Mouse (Mus musculus): ENCODE results near the gene Med23. TPM values are rescaled to one million over a fixed set of nuclear protein-coding genes. Genes with fewer than 3 reads are reported as not detected.

The Med23 gene
- polyA plus RNA-seq, 1 experiment from 2014 or later = 18.3 TPM

- WGBS = 89% methylated on average over 7 of the region's 7 CpGs
- Histone ChIP-seq H3K9me3 (ENCODE audit: control insufficient read depth, low read length) (no peaks in the 10 kb centered on the region), H3K4me2 (ENCODE audit: low read length) (no peak overlapping the region), H3K4me3 (ENCODE audit: control insufficient read depth in 1 of 2, insufficient read depth in 1 of 2, low read depth in 1 of 2, low read length in 2 of 2) (no peak overlapping the region), H3K27me3 (ENCODE audit: control insufficient read depth, insufficient read depth, low read length) (no peaks in the 10 kb centered on the region), H3K9ac (ENCODE audit: low read length) (no peak overlapping the region), H3K27ac (replicated peaks in 1 of 2; ENCODE audit: control insufficient read depth in 1 of 2, insufficient read depth in 1 of 2, low read depth in 2 of 2, low read length in 2 of 2) (no peak overlapping the region), H3K4me1 (ENCODE audit: control insufficient read depth in 2 of 2, insufficient read depth in 2 of 2, low read length in 2 of 2) (no peaks in the 10 kb centered on the region; a peak in 1 of 4 replicates), H3K36me3 (ENCODE audit: control insufficient read depth, insufficient read depth, low read length) (peaks cover 93% of the 10 kb centered on the region)
- no peak for ATAC-seq (ENCODE audit: insufficient number of reproducible peaks, insufficient read depth, low FRiP score, low read depth)
These were observed 18.6 kb downstream of the Med23 start for GRCm38 (mm10) chr10:24888343-24888742.

- WGBS = 84% methylated on average over 8 of the region's 8 CpGs
- Histone ChIP-seq H3K9ac (ENCODE audit: low read length) (no peak overlapping the region), H3K4me1 (ENCODE audit: control insufficient read depth in 2 of 2, insufficient read depth in 2 of 2, low read length in 2 of 2) (no peaks in the 10 kb centered on the region; a peak in 1 of 4 replicates)
These were observed 26.1 kb downstream of the Med23 start for GRCm38 (mm10) chr10:24895927-24896326.

GRCm38 (mm10) chr10:24905627-24906026 is 35.8 kb downstream of the Med23 start:
- peaks cover 100% of the 10 kb centered on the region for H3K36me3 ChIP-seq (ENCODE audit: control insufficient read depth, insufficient read depth, low read length)
- H3K4me3 ChIP-seq (ENCODE audit: control insufficient read depth in 1 of 2, insufficient read depth in 1 of 2, low read depth in 1 of 2, low read length in 2 of 2) = no peak overlapping the region

More at GRCm38 (mm10) chr10:24895927-24896326, 26.1 kb downstream of the Med23 start:
- Histone ChIP-seq H3K27me3 (ENCODE audit: control insufficient read depth, insufficient read depth, low read length) (no peaks in the 10 kb centered on the region), H3K4me2 (ENCODE audit: low read length) (no peak overlapping the region), H3K9me3 (ENCODE audit: control insufficient read depth, low read length) (no peaks in the 10 kb centered on the region), H3K36me3 (ENCODE audit: control insufficient read depth, insufficient read depth, low read length) (peaks cover 94% of the 10 kb centered on the region), H3K27ac (replicated peaks in 1 of 2; ENCODE audit: control insufficient read depth in 1 of 2, insufficient read depth in 1 of 2, low read depth in 2 of 2, low read length in 2 of 2) (no peak overlapping the region), H3K4me3 (ENCODE audit: control insufficient read depth in 1 of 2, insufficient read depth in 1 of 2, low read depth in 1 of 2, low read length in 2 of 2) (no peak overlapping the region)
- ATAC-seq (ENCODE audit: insufficient number of reproducible peaks, insufficient read depth, low FRiP score, low read depth) = no peak

GRCm38 (mm10) chr10:24911199-24911598 is 41.4 kb downstream of the Med23 start:
- Histone ChIP-seq H3K4me2 (ENCODE audit: low read length) (no peak overlapping the region), H3K27me3 (ENCODE audit: control insufficient read depth, insufficient read depth, low read length) (no peaks in the 10 kb centered on the region), H3K4me1 (ENCODE audit: control insufficient read depth in 2 of 2, insufficient read depth in 2 of 2, low read length in 2 of 2) (no peaks in the 10 kb centered on the region), H3K4me3 (ENCODE audit: control insufficient read depth in 1 of 2, insufficient read depth in 1 of 2, low read depth in 1 of 2, low read length in 2 of 2) (no peak overlapping the region), H3K9me3 (ENCODE audit: control insufficient read depth, low read length) (no peaks in the 10 kb centered on the region), H3K27ac (replicated peaks in 1 of 2; ENCODE audit: control insufficient read depth in 1 of 2, insufficient read depth in 1 of 2, low read depth in 2 of 2, low read length in 2 of 2) (no peak overlapping the region), H3K9ac (ENCODE audit: low read length) (no peak overlapping the region), H3K36me3 (ENCODE audit: control insufficient read depth, insufficient read depth, low read length) (peaks cover 98% of the 10 kb centered on the region)
- no peak for ATAC-seq (ENCODE audit: insufficient number of reproducible peaks, insufficient read depth, low FRiP score, low read depth)
- WGBS = 91% methylated on average over 8 of the region's 8 CpGs

More at GRCm38 (mm10) chr10:24905627-24906026, 35.8 kb downstream of the Med23 start:
- no peaks in the 10 kb centered on the region for H3K9me3 ChIP-seq (ENCODE audit: control insufficient read depth, low read length)
- ATAC-seq (ENCODE audit: insufficient number of reproducible peaks, insufficient read depth, low FRiP score, low read depth) = no peak
- H3K9ac ChIP-seq (ENCODE audit: low read length) = no peak overlapping the region
- no peak overlapping the region for H3K4me2 ChIP-seq (ENCODE audit: low read length)
- 71% methylated on average over 10 of the region's 10 CpGs for WGBS
- H3K4me1 ChIP-seq (ENCODE audit: control insufficient read depth in 2 of 2, insufficient read depth in 2 of 2, low read length in 2 of 2) = no peaks in the 10 kb centered on the region
- no peaks in the 10 kb centered on the region for H3K27me3 ChIP-seq (ENCODE audit: control insufficient read depth, insufficient read depth, low read length)
- H3K27ac ChIP-seq (replicated peaks in 1 of 2; ENCODE audit: control insufficient read depth in 1 of 2, insufficient read depth in 1 of 2, low read depth in 2 of 2, low read length in 2 of 2) = no peak overlapping the region

- no peak overlapping the region for H3K4me3 ChIP-seq (ENCODE audit: control insufficient read depth in 1 of 2, insufficient read depth in 1 of 2, low read depth in 1 of 2, low read length in 2 of 2)
- H3K4me1 ChIP-seq (ENCODE audit: control insufficient read depth in 2 of 2, insufficient read depth in 2 of 2, low read length in 2 of 2) = no peaks in the 10 kb centered on the region
- ATAC-seq (ENCODE audit: insufficient number of reproducible peaks, insufficient read depth, low FRiP score, low read depth) = no peak
- H3K9me3 ChIP-seq (ENCODE audit: control insufficient read depth, low read length) = no peaks in the 10 kb centered on the region
- no peak overlapping the region for H3K9ac ChIP-seq (ENCODE audit: low read length)
- H3K4me2 ChIP-seq (ENCODE audit: low read length) = no peak overlapping the region
- no peak overlapping the region for H3K27ac ChIP-seq (replicated peaks in 1 of 2; ENCODE audit: control insufficient read depth in 1 of 2, insufficient read depth in 1 of 2, low read depth in 2 of 2, low read length in 2 of 2)
- no peaks in the 10 kb centered on the region for H3K27me3 ChIP-seq (ENCODE audit: control insufficient read depth, insufficient read depth, low read length)
- H3K36me3 ChIP-seq (ENCODE audit: control insufficient read depth, insufficient read depth, low read length) = peaks cover 92% of the 10 kb centered on the region
- 91% methylated on average over 14 of the region's 14 CpGs for WGBS
These were observed 42.8 kb downstream of the Med23 start for GRCm38 (mm10) chr10:24912576-24912975.

GRCm38 (mm10) chr10:24915486-24915885 is 45.7 kb downstream of the Med23 start:
- Histone ChIP-seq H3K4me1 (ENCODE audit: control insufficient read depth in 2 of 2, insufficient read depth in 2 of 2, low read length in 2 of 2) (no peaks in the 10 kb centered on the region), H3K27me3 (ENCODE audit: control insufficient read depth, insufficient read depth, low read length) (no peaks in the 10 kb centered on the region), H3K27ac (replicated peaks in 1 of 2; ENCODE audit: control insufficient read depth in 1 of 2, insufficient read depth in 1 of 2, low read depth in 2 of 2, low read length in 2 of 2) (no peak overlapping the region), H3K9ac (ENCODE audit: low read length) (no peak overlapping the region), H3K4me3 (ENCODE audit: control insufficient read depth in 1 of 2, insufficient read depth in 1 of 2, low read depth in 1 of 2, low read length in 2 of 2) (no peak overlapping the region), H3K36me3 (ENCODE audit: control insufficient read depth, insufficient read depth, low read length) (peaks cover 67% of the 10 kb centered on the region), H3K9me3 (ENCODE audit: control insufficient read depth, low read length) (no peaks in the 10 kb centered on the region), H3K4me2 (ENCODE audit: low read length) (no peak overlapping the region)
- ATAC-seq (ENCODE audit: insufficient number of reproducible peaks, insufficient read depth, low FRiP score, low read depth) = no peak
- WGBS = 79% methylated on average over 6 of the region's 6 CpGs

- Histone ChIP-seq H3K4me3 (ENCODE audit: control insufficient read depth in 1 of 2, insufficient read depth in 1 of 2, low read depth in 1 of 2, low read length in 2 of 2) (no peak overlapping the region), H3K9ac (ENCODE audit: low read length) (no peak overlapping the region), H3K27ac (replicated peaks in 1 of 2; ENCODE audit: control insufficient read depth in 1 of 2, insufficient read depth in 1 of 2, low read depth in 2 of 2, low read length in 2 of 2) (no peak overlapping the region), H3K27me3 (ENCODE audit: control insufficient read depth, insufficient read depth, low read length) (no peaks in the 10 kb centered on the region), H3K36me3 (ENCODE audit: control insufficient read depth, insufficient read depth, low read length) (0 out of 2 replicates have a peak, but pooled peaks cover under 1% of the 10 kb centered on the region), H3K4me2 (ENCODE audit: low read length) (no peak overlapping the region), H3K9me3 (ENCODE audit: control insufficient read depth, low read length) (no peaks in the 10 kb centered on the region), H3K4me1 (ENCODE audit: control insufficient read depth in 2 of 2, insufficient read depth in 2 of 2, low read length in 2 of 2) (no peaks in the 10 kb centered on the region; a peak in 1 of 4 replicates)
- no peak for ATAC-seq (ENCODE audit: insufficient number of reproducible peaks, insufficient read depth, low FRiP score, low read depth)
- WGBS = 76% methylated on average over 4 of the region's 4 CpGs
These were observed 53.2 kb downstream of the Med23 start for GRCm38 (mm10) chr10:24922977-24923376.

GRCm38 (mm10) chr10:24924296-24924695 is 54.5 kb downstream of the Med23 start:
- H3K27ac ChIP-seq (replicated peaks in 1 of 2; ENCODE audit: control insufficient read depth in 1 of 2, insufficient read depth in 1 of 2, low read depth in 2 of 2, low read length in 2 of 2) = no peak overlapping the region
- WGBS = 57% methylated on average over 3 of the region's 3 CpGs
- H3K9me3 ChIP-seq (ENCODE audit: control insufficient read depth, low read length) = no peaks in the 10 kb centered on the region
- ATAC-seq (ENCODE audit: insufficient number of reproducible peaks, insufficient read depth, low FRiP score, low read depth) = no peak
- no peaks in the 10 kb centered on the region for H3K36me3 ChIP-seq (ENCODE audit: control insufficient read depth, insufficient read depth, low read length)
- peaks cover 0 to 2% of the 10 kb centered on the region in 2 experiments; a peak in 2 of 4 replicates for H3K4me1 ChIP-seq (ENCODE audit: control insufficient read depth in 2 of 2, insufficient read depth in 2 of 2, low read length in 2 of 2)
- no peaks in the 10 kb centered on the region for H3K27me3 ChIP-seq (ENCODE audit: control insufficient read depth, insufficient read depth, low read length)
- H3K9ac ChIP-seq (ENCODE audit: low read length) = no peak overlapping the region
- no peak overlapping the region for H3K4me2 ChIP-seq (ENCODE audit: low read length)
- H3K4me3 ChIP-seq (ENCODE audit: control insufficient read depth in 1 of 2, insufficient read depth in 1 of 2, low read depth in 1 of 2, low read length in 2 of 2) = no peak overlapping the region
